Mouse (Mus musculus) cerebellum, postnatal 10 days (tissue): ENCODE results near the gene Igf2.
A peak's percentile ranks its signal among the peaks of the same experiment; 100 is the strongest.

ENCODE experiments used
- DNase-seq, 2 experiments: peaks; one replicate each; pipeline ENCODE4 v3.0.0; 2021; ENCODE audit warnings: mixed read lengths in 2 of 2

The Igf2 gene

GRCm38 (mm10) chr7:142666659-142667058 is at the start of gene Igf2:
TSS of gene Igf2 (minus strand) at chr7:142666816.
- peak in 1 of 2 experiments; percentile 12 for DNase-seq

- DNase-seq = peak; percentile 81 to 83
Measured at GRCm38 (mm10) chr7:142714783-142715498, 48.3 kb upstream of the Igf2 start.

GRCm38 (mm10) chr7:142706873-142707272 is 40.3 kb upstream of the Igf2 start:
- DNase-seq = no peak

GRCm38 (mm10) chr7:142699334-142699860 is 32.8 kb upstream of the Igf2 start:
- no peak for DNase-seq

- no peak for DNase-seq
Measured at GRCm38 (mm10) chr7:142678611-142679010, 12.0 kb upstream of the Igf2 start.

GRCm38 (mm10) chr7:142675644-142676043 is 9.0 kb upstream of the Igf2 start:
- peak; percentile 84 to 86 for DNase-seq

GRCm38 (mm10) chr7:142675141-142675540 is 8.5 kb upstream of the Igf2 start:
- DNase-seq = peak; percentile 25 to 31

GRCm38 (mm10) chr7:142672120-142672519 is 5.5 kb upstream of the Igf2 start:
- peak; percentile 79 to 85 for DNase-seq

- peak; percentile 44 to 57 for DNase-seq
Measured at GRCm38 (mm10) chr7:142671067-142671466, 4.5 kb upstream of the Igf2 start.

- DNase-seq = peak; percentile 56 to 62
Measured at GRCm38 (mm10) chr7:142669751-142670625, 3.4 kb upstream of the Igf2 start, which contains the start of gene Gm49394. TSS of gene Gm49394 (minus strand) at chr7:142669942.

GRCm38 (mm10) chr7:142668328-142668727 is 1.7 kb upstream of the Igf2 start:
- peak; percentile 58 to 74 for DNase-seq

- DNase-seq = no peak
Measured at GRCm38 (mm10) chr7:142667521-142667920, 905 bp upstream of the Igf2 start.

- DNase-seq = peak in 1 of 2 experiments; percentile 21
Measured at GRCm38 (mm10) chr7:142666109-142666508, 507 bp downstream of the Igf2 start.

- peak in 1 of 2 experiments; percentile 10 for DNase-seq
Measured at GRCm38 (mm10) chr7:142665364-142665763, 1.3 kb downstream of the Igf2 start.

GRCm38 (mm10) chr7:142664465-142665029 is 2.1 kb downstream of the Igf2 start:
- DNase-seq = no peak

GRCm38 (mm10) chr7:142663931-142664421 is 2.6 kb downstream of the Igf2 start:
- DNase-seq = peak; percentile 40 to 54

- peak in 1 of 2 experiments; percentile 34 for DNase-seq
Measured at GRCm38 (mm10) chr7:142663151-142663550, 3.5 kb downstream of the Igf2 start.

- DNase-seq = peak in 1 of 2 experiments; percentile 15
Measured at GRCm38 (mm10) chr7:142661811-142662210, 4.8 kb downstream of the Igf2 start.

GRCm38 (mm10) chr7:142661046-142661445 is 5.6 kb downstream of the Igf2 start:
- peak; percentile 16 to 38 for DNase-seq

GRCm38 (mm10) chr7:142660651-142660945 is 6.0 kb downstream of the Igf2 start:
- DNase-seq = peak in 1 of 2 experiments; percentile 39

- peak in 1 of 2 experiments; percentile 52 for DNase-seq
Measured at GRCm38 (mm10) chr7:142659767-142660650, 6.6 kb downstream of the Igf2 start.

- peak; percentile 36 to 39 for DNase-seq
Measured at GRCm38 (mm10) chr7:142659181-142659681, 7.4 kb downstream of the Igf2 start.
